Mouse (Mus musculus) kidney, postnatal 10 days (tissue): Measurements from ENCODE around the gene Ddah2.

Experiments
- DNase-seq: peaks from one replicate; pipeline ENCODE4 v3.0.0; 2021; ENCODE audit warnings: mixed read lengths

Gene Ddah2

GRCm38 (mm10) chr17:35105740-35106389 lies 47.0 kb downstream of the Ddah2 start:
- DNase-seq, result peak; percentile 73

- no peak for DNase-seq
Observed at GRCm38 (mm10) chr17:35106522-35106921, 47.7 kb downstream of the Ddah2 start.

- no peak for DNase-seq
Observed at GRCm38 (mm10) chr17:35108097-35108496, 49.3 kb downstream of the Ddah2 start, which contains the start of gene Ly6g5c. TSS of gene Ly6g5c (plus strand) at chr17:35108279.
